ENCODE assay signal across 22 mouse cellular contexts in genomic region chr10:11044455-11045106, GRCm38 (mm10). TPM values are rescaled to one million over a fixed set of nuclear protein-coding genes. Genes with fewer than 3 reads are reported as not detected.
DNase-seq lines count a peak whose midpoint lies in the region; ATAC-seq and TF ChIP-seq lines count a peak whose summit lies in the region.
"Had no signal": no experiment of that assay in that cellular context is flagged by ENCODE, and none has a peak within 500 bp of the region (broad histone marks: within the 10 kb centered on the region; RNA-seq: fewer than 3 reads in every experiment).

No protein-coding gene starts in this region.

- peak; percentile 74; the same call in 1 of the 2 replicates for ATAC-seq in midbrain, embryonic 13.5 days
- ATAC-seq in midbrain, postnatal 0 days (ENCODE audit: low FRiP score) = no peak
- ATAC-seq in forebrain, embryonic 15.5 days (replicated peaks) = peak; percentile 93
- ATAC-seq: activated CD4-positive, CD25-positive, alpha-beta regulatory T cell, adult 4 months; inflammation-experienced regulatory T-cells, adult 6 months; intestine, postnatal 0 days; Patski had no signal

- intact Hi-C loops in heart, postnatal 36 days (cut with DNase I) = no loop called here

- H3K36me3 ChIP-seq in midbrain, embryonic 13.5 days = no peaks in the 10 kb centered on the region
- H3K36me3 ChIP-seq in midbrain, postnatal 0 days (ENCODE audit: insufficient read depth, low read length) = no peaks in the 10 kb centered on the region
- no peaks in the 10 kb centered on the region for H3K36me3 ChIP-seq in forebrain, embryonic 15.5 days
- H3K36me3 ChIP-seq: embryonic facial prominence, embryonic 10.5 days; heart, embryonic 15.5 days; hindbrain, embryonic 10.5 days; hindbrain, embryonic 15.5 days had no signal

- H3K9me3 ChIP-seq in midbrain, embryonic 13.5 days = no peaks in the 10 kb centered on the region
- no peaks in the 10 kb centered on the region for H3K9me3 ChIP-seq in midbrain, postnatal 0 days (ENCODE audit: low read length)
- no peaks in the 10 kb centered on the region for H3K9me3 ChIP-seq in forebrain, embryonic 15.5 days
- H3K9me3 ChIP-seq: embryonic facial prominence, embryonic 10.5 days; heart, embryonic 15.5 days; hindbrain, embryonic 10.5 days; hindbrain, embryonic 15.5 days had no signal

- no peak overlapping the region for H3K4me2 ChIP-seq in midbrain, embryonic 13.5 days (replicated peaks)
- H3K4me2 ChIP-seq in midbrain, postnatal 0 days (ENCODE audit: low read depth, low read length, poor library complexity, severe bottlenecking) = no peak overlapping the region
- no peak overlapping the region for H3K4me2 ChIP-seq in forebrain, embryonic 15.5 days (replicated peaks)
- H3K4me2 ChIP-seq: heart, embryonic 11.5 days; heart, embryonic 15.5 days; hindbrain, embryonic 15.5 days had no signal

- no peak overlapping the region for H3K4me3 ChIP-seq in midbrain, embryonic 13.5 days (replicated peaks)
- H3K4me3 ChIP-seq in midbrain, postnatal 0 days (ENCODE audit: low read depth, low read length) = no peak overlapping the region
- no peak overlapping the region for H3K4me3 ChIP-seq in forebrain, embryonic 15.5 days
- H3K4me3 ChIP-seq: embryonic facial prominence, embryonic 10.5 days; erythroblast, embryonic 14.5 days; gastrocnemius, adult 2 months; heart, embryonic 15.5 days; hindbrain, embryonic 10.5 days; hindbrain, embryonic 15.5 days had no signal

- 89% methylated on average over 1 of the region's 1 CpGs for WGBS in midbrain, embryonic 13.5 days
- WGBS in midbrain, postnatal 0 days = 95% methylated on average over 1 of the region's 1 CpGs
- WGBS in forebrain, embryonic 15.5 days = 69% methylated on average over 1 of the region's 1 CpGs

- H3K4me1 ChIP-seq in midbrain, embryonic 13.5 days (replicated peaks) = no peaks in the 10 kb centered on the region
- no peaks in the 10 kb centered on the region for H3K4me1 ChIP-seq in midbrain, postnatal 0 days (ENCODE audit: insufficient read depth, low read length)
- H3K4me1 ChIP-seq in forebrain, embryonic 15.5 days = peaks cover 2% of the 10 kb centered on the region; the same call in 1 of the 2 replicates
- H3K4me1 ChIP-seq: embryonic facial prominence, embryonic 10.5 days; heart, embryonic 15.5 days; hindbrain, embryonic 10.5 days; hindbrain, embryonic 15.5 days had no signal

- TF ChIP-seq CTCF in midbrain, postnatal 0 days (IDR thresholded peaks at IDR 0.05) = no peak

- H3K9ac ChIP-seq in midbrain, embryonic 13.5 days (replicated peaks) = no peak overlapping the region
- no peak overlapping the region for H3K9ac ChIP-seq in midbrain, postnatal 0 days (replicated peaks; ENCODE audit: low read length, poor library complexity, severe bottlenecking)
- H3K9ac ChIP-seq in forebrain, embryonic 15.5 days (replicated peaks) = no peak overlapping the region
- H3K9ac ChIP-seq: heart, embryonic 15.5 days; hindbrain, embryonic 15.5 days had no signal

- H3K27ac ChIP-seq in midbrain, embryonic 13.5 days = no peak overlapping the region
- no peak overlapping the region for H3K27ac ChIP-seq in midbrain, postnatal 0 days (ENCODE audit: low read depth, low read length)
- no peak overlapping the region for H3K27ac ChIP-seq in forebrain, embryonic 15.5 days (replicated peaks)
- H3K27ac ChIP-seq: embryonic facial prominence, embryonic 10.5 days; gastrocnemius, adult 2 months; heart, embryonic 15.5 days; hindbrain, embryonic 10.5 days; hindbrain, embryonic 15.5 days had no signal

- peak; percentile 5 to 13 for DNase-seq in heart, adult 18-20 months
- DNase-seq in heart, postnatal 36 days = no peak
- DNase-seq in midbrain, postnatal 0 days (ENCODE audit: low spot score) = no peak
- DNase-seq in kidney, postnatal 14 days = no peak
- DNase-seq: adrenal gland, postnatal 14 days; gastrocnemius, adult 2 months; gastrocnemius, postnatal 25 days had no signal

- no peaks in the 10 kb centered on the region for H3K27me3 ChIP-seq in midbrain, embryonic 13.5 days
- H3K27me3 ChIP-seq in midbrain, postnatal 0 days (ENCODE audit: insufficient read depth, low read length) = no peaks in the 10 kb centered on the region
- no peaks in the 10 kb centered on the region for H3K27me3 ChIP-seq in forebrain, embryonic 15.5 days
- H3K27me3 ChIP-seq: CH12.LX; heart, embryonic 15.5 days; hindbrain, embryonic 15.5 days had no signal

RNA-seq across cellular contexts. Expression of gene Grm1, which starts 37.6 kb away (rescaled TPM):
- 10 to 100 TPM; 13.0 TPM for total RNA-seq in heart, adult 18-20 months (2021)
- 1 to 10 TPM; 6.2 to 7.3 TPM for total RNA-seq in heart, postnatal 36 days (2021)
- polyA plus RNA-seq in midbrain, embryonic 13.5 days (2015; fragmentation: Nextera tagmentation; extraction: Ambion mirVana) = 2.7 and 3.0 TPM in 2 replicates
- 27.4 and 30.1 TPM in 2 replicates for total RNA-seq in midbrain, postnatal 0 days (2014; rRNA removed)
- 14.8 and 16.5 TPM in 2 replicates for polyA plus RNA-seq in midbrain, postnatal 0 days (2015; fragmentation: Nextera tagmentation; extraction: Ambion mirVana)
- polyA plus RNA-seq in forebrain, embryonic 15.5 days (2015; fragmentation: Nextera tagmentation; extraction: Ambion mirVana) = 5.9 and 6.2 TPM in 2 replicates
- total RNA-seq: adrenal gland, adult 18-20 months; adrenal gland, postnatal 14 days; CH12.LX; granulocyte monocyte progenitor cell, adult 5-6 weeks had no signal
- polyA plus RNA-seq: activated CD4-positive, CD25-positive, alpha-beta regulatory T cell, adult 4 months; embryonic facial prominence, embryonic 10.5 days; heart, embryonic 11.5 days; inflammation-experienced regulatory T-cells, adult 6 months; intestine, postnatal 0 days; Patski had no signal

Comparison
In these comparisons a context has a peak if more than half of its experiments do, and no peak if none do; other contexts are left out.
1. DNase-seq: peak in heart, adult 18-20 months (2 of 2); none in heart, postnatal 36 days (0 of 2), midbrain, postnatal 0 days (single experiment) and kidney, postnatal 14 days (single experiment).